Mouse (Mus musculus): Measurements from ENCODE around the gene Esp6. TPM values are rescaled to one million over a fixed set of nuclear protein-coding genes. Genes with fewer than 3 reads are reported as not detected.

The Esp6 gene
- polyA plus RNA-seq, 1 experiment from 2014 or later, result not detected

Other genes with a start within 250 kb of the Esp6 start
- gene Crisp1, start 242.3 kb upstream of the Esp6 start, polyA plus RNA-seq (2014; fragmentation: Nextera tagmentation; extraction: Ambion mirVana), result not detected in 2 replicates
- gene Esp8, start 41.5 kb upstream of the Esp6 start, polyA plus RNA-seq (2014; fragmentation: Nextera tagmentation; extraction: Ambion mirVana), result 0.43 TPM in 1 of 2 replicates, not detected in the other
- not detected in 2 replicates for gene Esp4, start 37.1 kb downstream of the Esp6 start, polyA plus RNA-seq (2014; fragmentation: Nextera tagmentation; extraction: Ambion mirVana)
- gene Esp3, start 70.6 kb downstream of the Esp6 start, polyA plus RNA-seq (2014; fragmentation: Nextera tagmentation; extraction: Ambion mirVana), result not detected in 2 replicates
- not detected in 2 replicates for gene Esp1, start 165.6 kb downstream of the Esp6 start, polyA plus RNA-seq (2014; fragmentation: Nextera tagmentation; extraction: Ambion mirVana)
- not detected in 2 replicates for gene Crisp2, start 245.5 kb downstream of the Esp6 start, polyA plus RNA-seq (2014; fragmentation: Nextera tagmentation; extraction: Ambion mirVana)
- gene Rhag, start 249.6 kb downstream of the Esp6 start, polyA plus RNA-seq (2014; fragmentation: Nextera tagmentation; extraction: Ambion mirVana), result 0.27 and 0.43 TPM in 2 replicates